Mouse (Mus musculus) lung, postnatal 0 days (tissue): ENCODE data around the gene Irgm1.

Source experiments
- CTCF ChIP-seq: IDR thresholded peaks from 2 replicates; pipeline ENCODE4 v1.5.1; 2016; ENCODE audit warnings: antibody characterized with exemption, mild to moderate bottlenecking
- EP300 ChIP-seq: IDR thresholded peaks from 2 replicates; pipeline ENCODE4 v1.6.1; 2016; ENCODE audit warnings: antibody characterized with exemption, mild to moderate bottlenecking, control low read depth

DNA sequence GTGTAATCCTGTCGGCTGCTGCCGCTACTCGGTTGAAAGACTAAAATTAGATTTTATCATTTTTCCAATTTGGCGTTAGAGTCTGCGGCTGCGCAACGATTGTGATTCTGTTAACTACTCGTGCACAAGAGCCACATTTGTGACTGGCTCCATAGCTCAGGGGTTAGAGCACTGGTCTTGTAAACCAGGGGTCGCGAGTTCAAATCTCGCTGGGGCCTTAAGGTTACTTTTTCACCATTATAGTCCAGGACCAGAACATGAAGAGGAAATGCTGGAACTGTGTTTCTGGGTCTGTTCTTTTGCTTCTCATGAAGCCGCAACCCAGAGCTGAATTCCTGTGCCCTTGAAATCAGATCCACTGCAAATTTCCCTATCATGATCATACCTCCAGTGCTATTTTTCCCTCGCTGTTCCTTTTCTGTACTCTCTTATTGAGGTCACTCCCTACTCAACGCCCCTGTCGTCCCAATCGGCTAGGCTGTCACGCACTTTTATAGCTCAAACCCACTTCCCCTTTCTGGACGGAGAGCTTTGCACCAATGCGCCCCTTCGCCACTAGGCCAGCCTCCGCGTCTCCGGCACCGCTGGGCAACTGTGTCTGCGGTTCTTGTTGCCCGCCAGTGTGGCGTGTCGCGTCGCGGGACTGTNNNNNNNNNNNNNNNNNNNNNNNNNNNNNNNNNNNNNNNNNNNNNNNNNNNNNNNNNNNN, 17.9 kb downstream of the Irgm1 start:
- no peak for TF ChIP-seq EP300
- peak; percentile 49 for TF ChIP-seq CTCF
